27 mouse cellular contexts compared by ENCODE assay signal in genomic region chr9:21740427-21740826, GRCm38 (mm10). TPM values are rescaled to one million over a fixed set of nuclear protein-coding genes. Genes with fewer than 3 reads are reported as not detected.
A peak's percentile ranks its signal among the peaks of the same experiment; 100 is the strongest.
DNase-seq lines count a peak whose midpoint lies in the region; ATAC-seq and TF ChIP-seq lines count a peak whose summit lies in the region.
"Had no signal": no experiment of that assay in that cellular context is flagged by ENCODE, and none has a peak within 500 bp of the region (broad histone marks: within the 10 kb centered on the region; RNA-seq: fewer than 3 reads in every experiment).

No protein-coding gene starts in this region.

- no peak overlapping the region for H3K9ac ChIP-seq in forebrain, embryonic 14.5 days (ENCODE audit: low read length)
- H3K9ac ChIP-seq: embryonic facial prominence, embryonic 12.5 days; forebrain, embryonic 12.5 days; forebrain, embryonic 15.5 days had no signal

- no peak for TF ChIP-seq POLR2A in myocyte (IDR thresholded peaks at IDR 0.05; ENCODE audit: insufficient read length, low read depth)
- TF ChIP-seq POLR2A in lung, adult 2 months (IDR thresholded peaks at IDR 0.05; ENCODE audit: borderline replicate concordance, extremely low read depth, low read depth, low read length), result no peak

- no peak for TF ChIP-seq CTCF in lung, adult 2 months (IDR thresholded peaks at IDR 0.05; ENCODE audit: insufficient read depth, low read length)

- H3ac ChIP-seq in myocyte (ENCODE audit: control insufficient read depth, insufficient read length), result no peak overlapping the region

- no peaks in the 10 kb centered on the region for H3K9me3 ChIP-seq in forebrain, embryonic 14.5 days (replicated peaks; ENCODE audit: control insufficient read depth, low read length)
- H3K9me3 ChIP-seq: embryonic facial prominence, embryonic 10.5 days; embryonic facial prominence, embryonic 12.5 days; forebrain, embryonic 10.5 days; forebrain, embryonic 12.5 days; forebrain, embryonic 15.5 days; G1E had no signal

- 95% methylated on average over 14 of the region's 14 CpGs for WGBS in forebrain, embryonic 14.5 days
- 93% methylated on average over 14 of the region's 14 CpGs for WGBS in lung, adult 2 months

- ATAC-seq in granulocyte monocyte progenitor cell, adult 5-6 weeks (replicated peaks; ENCODE audit: poor library complexity, severe bottlenecking), result peak; percentile 59
- no peak for ATAC-seq in forebrain, embryonic 14.5 days
- ATAC-seq: activated CD4-positive, CD25-positive, alpha-beta regulatory T cell, adult 4 months; CD4-positive, CD25-positive, alpha-beta regulatory T cell, adult 4 months; forebrain, embryonic 15.5 days; Patski had no signal

- peak; percentile 54 for DNase-seq in 416B (ENCODE audit: low read depth)
- DNase-seq in monocyte, adult 2 months (ENCODE audit: low read depth in 1 of 2, low spot score in 2 of 2), result peak; percentile 56 to 64
- no peak for DNase-seq in forebrain, embryonic 14.5 days (ENCODE audit: low spot score)
- no peak for DNase-seq in retina, postnatal 1 day
- DNase-seq in lung, adult 2 months, result no peak
- DNase-seq: adrenal gland, adult 8-10 months; adrenal gland, postnatal 14 days; adrenal gland, postnatal 36 days; B cell, adult 2 months; cerebellum, adult 11-12 months; cerebellum, adult 2 months; cerebellum, adult 9-10 months; cerebellum, postnatal 10 days; cerebellum, postnatal 25 days had no signal

- H3K4me2 ChIP-seq in myocyte (ENCODE audit: low read depth), result no peak overlapping the region
- no peak overlapping the region for H3K4me2 ChIP-seq in forebrain, embryonic 14.5 days (ENCODE audit: low read length)
- H3K4me2 ChIP-seq: embryonic facial prominence, embryonic 12.5 days; forebrain, embryonic 12.5 days; forebrain, embryonic 15.5 days had no signal

- H3K27ac ChIP-seq in forebrain, embryonic 14.5 days (ENCODE audit: low read depth, low read length), result no peak overlapping the region
- H3K27ac ChIP-seq: embryonic facial prominence, embryonic 10.5 days; embryonic facial prominence, embryonic 12.5 days; forebrain, embryonic 10.5 days; forebrain, embryonic 12.5 days; forebrain, embryonic 15.5 days had no signal

- no peaks in the 10 kb centered on the region for H3K27me3 ChIP-seq in myocyte (ENCODE audit: control insufficient read depth, insufficient read depth, insufficient read length)
- no peaks in the 10 kb centered on the region for H3K27me3 ChIP-seq in forebrain, embryonic 14.5 days (replicated peaks; ENCODE audit: control insufficient read depth, insufficient read depth, low read length)
- H3K27me3 ChIP-seq: CH12.LX; embryonic facial prominence, embryonic 12.5 days; forebrain, embryonic 12.5 days; forebrain, embryonic 15.5 days; Patski had no signal

- peaks cover 10% of the 10 kb centered on the region for H3K79me2 ChIP-seq in myocyte (ENCODE audit: control insufficient read depth, insufficient read depth)

- H3K4me1 ChIP-seq in forebrain, embryonic 14.5 days (ENCODE audit: control insufficient read depth, insufficient read depth, low read length), result no peaks in the 10 kb centered on the region
- peaks cover 7% of the 10 kb centered on the region for H3K4me1 ChIP-seq in lung, adult 2 months (ENCODE audit: control insufficient read depth, insufficient read depth, low read length)
- H3K4me1 ChIP-seq: embryonic facial prominence, embryonic 10.5 days; embryonic facial prominence, embryonic 12.5 days; forebrain, embryonic 10.5 days; forebrain, embryonic 12.5 days; forebrain, embryonic 15.5 days had no signal

- peaks cover 59% of the 10 kb centered on the region for H3K36me3 ChIP-seq in myocyte (ENCODE audit: control insufficient read depth, insufficient read depth)
- peaks cover 90% of the 10 kb centered on the region for H3K36me3 ChIP-seq in forebrain, embryonic 14.5 days (ENCODE audit: control insufficient read depth, insufficient read depth, low read length)

- no peak overlapping the region for H3K4me3 ChIP-seq in myocyte
- H3K4me3 ChIP-seq in forebrain, embryonic 14.5 days (ENCODE audit: low read depth, low read length), result no peak overlapping the region
- no peak overlapping the region for H3K4me3 ChIP-seq in lung, adult 2 months (replicated peaks; ENCODE audit: extremely low read depth, low read depth, low read length)
- H3K4me3 ChIP-seq: embryonic facial prominence, embryonic 10.5 days; embryonic facial prominence, embryonic 12.5 days; erythroblast, embryonic 14.5 days; forebrain, embryonic 10.5 days; forebrain, embryonic 12.5 days; forebrain, embryonic 15.5 days had no signal

TF ChIP-seq in myocyte, 11 proteins besides CTCF, POLR2A, EP300 and RAD21:
- no peak for TF ChIP-seq USF1 (IDR thresholded peaks at IDR 0.05; ENCODE audit: low read depth)
- peak; percentile 12 for TF ChIP-seq POLR2AphosphoS2 (IDR thresholded peaks at IDR 0.05; ENCODE audit: insufficient read length, low read depth)

RNA-seq across cellular contexts. Expression of gene Ldlr, which starts 17.1 kb away (rescaled TPM):
- 8.9 and 9.0 TPM in 2 replicates for total RNA-seq in granulocyte monocyte progenitor cell, adult 5-6 weeks (2014; fragmentation: Nextera tagmentation)
- total RNA-seq in granulocyte monocyte progenitor cell, adult 5-6 weeks (2017), result 13.1 and 15.5 TPM in 2 replicates
- polyA plus RNA-seq in myocyte (2012; fragmentation: generic; extraction: Trizol), result 106 TPM
- 5.2 and 6.8 TPM in 2 replicates for polyA plus RNA-seq in forebrain, embryonic 14.5 days (2014; fragmentation: Nextera tagmentation; extraction: Ambion mirVana)
- polyA plus RNA-seq in lung, adult 2 months (2012; rRNA removed), result 84.2 and 87.2 TPM in 2 replicates

RNA-seq across cellular contexts. Expression of gene Spc24, which starts 19.7 kb away (rescaled TPM):
- total RNA-seq in granulocyte monocyte progenitor cell, adult 5-6 weeks (2014; fragmentation: Nextera tagmentation), result 31.4 and 46.5 TPM in 2 replicates
- 117 and 138 TPM in 2 replicates for total RNA-seq in granulocyte monocyte progenitor cell, adult 5-6 weeks (2017)
- polyA plus RNA-seq in myocyte (2012; fragmentation: generic; extraction: Trizol), result 31.0 TPM
- 53.7 and 64.3 TPM in 2 replicates for polyA plus RNA-seq in forebrain, embryonic 14.5 days (2014; fragmentation: Nextera tagmentation; extraction: Ambion mirVana)
- 2.9 and 3.2 TPM in 2 replicates for polyA plus RNA-seq in lung, adult 2 months (2012; rRNA removed)

RNA-seq across cellular contexts. Expression of gene Kank2, which starts 58.1 kb away (rescaled TPM):
- total RNA-seq in granulocyte monocyte progenitor cell, adult 5-6 weeks (2014; fragmentation: Nextera tagmentation), result 1.5 and 2.1 TPM in 2 replicates
- 0.78 and 1.6 TPM in 2 replicates for total RNA-seq in granulocyte monocyte progenitor cell, adult 5-6 weeks (2017)
- 49.4 TPM for polyA plus RNA-seq in myocyte (2012; fragmentation: generic; extraction: Trizol)
- polyA plus RNA-seq in forebrain, embryonic 14.5 days (2014; fragmentation: Nextera tagmentation; extraction: Ambion mirVana), result 0.99 and 1.3 TPM in 2 replicates
- 108 and 127 TPM in 2 replicates for polyA plus RNA-seq in lung, adult 2 months (2012; rRNA removed)
- polyA plus RNA-seq: activated CD4-positive, CD25-positive, alpha-beta regulatory T cell, adult 4 months; CD4-positive, CD25-positive, alpha-beta regulatory T cell, adult 4 months; G1E had no signal

Comparison
In these comparisons a context has a peak if more than half of its experiments do, and no peak if none do; other contexts are left out.
1. DNase-seq: peak in 416B (single experiment) and monocyte, adult 2 months (2 of 2); none in forebrain, embryonic 14.5 days (single experiment), retina, postnatal 1 day (single experiment) and lung, adult 2 months (single experiment).
2. RNA of gene Ldlr, which starts 17.1 kb away (polyA plus RNA-seq): 106 TPM in myocyte (single experiment) and 84.2 to 87.2 TPM in lung, adult 2 months; 5.2 to 6.8 TPM in forebrain, embryonic 14.5 days; every median in the first group is over 10 times any median in the second.
3. RNA of gene Kank2, which starts 58.1 kb away (polyA plus RNA-seq): 108 to 127 TPM in lung, adult 2 months and 49.4 TPM in myocyte (single experiment); 0.99 to 1.3 TPM in forebrain, embryonic 14.5 days; every median in the first group is over 10 times any median in the second.